Mouse (Mus musculus): ENCODE data around the gene Lbr. TPM values are rescaled to one million over a fixed set of nuclear protein-coding genes. Genes with fewer than 3 reads are reported as not detected.

Gene Lbr
- 10.0 TPM for polyA plus RNA-seq (2015; fragmentation: Illumina TruSeq; extraction: RNeasy Lipid Tissue Mini Kit (QIAGEN cat#74804); ENCODE audit: low read depth, low replicate concordance)

GRCm38 (mm10) chr1:181842781-181843180 is at the start of gene Lbr:
TSS of gene Lbr (minus strand) at chr1:181843046.

Other genes starting within 250 kb of the Lbr start
- gene Enah, start 176.9 kb upstream of the Lbr start, polyA plus RNA-seq (2015; fragmentation: Illumina TruSeq; extraction: RNeasy Lipid Tissue Mini Kit (QIAGEN cat#74804); ENCODE audit: low read depth, low replicate concordance): 73.4 TPM

Data from brain, adult 10 weeks (tissue).